Mouse (Mus musculus): Measurements from ENCODE around the gene Bsn. TPM values are rescaled to one million over a fixed set of nuclear protein-coding genes. Genes with fewer than 3 reads are reported as not detected.

Bsn gene
- polyA plus RNA-seq, 1 experiment from 2014 or later, result 1.3 TPM

- H3K27ac ChIP-seq, result no peak overlapping the region
- no peaks in the 10 kb centered on the region for H3K36me3 ChIP-seq
- H3K9me3 ChIP-seq, result no peaks in the 10 kb centered on the region
- H3K27me3 ChIP-seq (ENCODE audit: insufficient read depth, poor library complexity, severe bottlenecking), result peaks cover 10% of the 10 kb centered on the region; the same call in 1 of the 2 replicates
- 77% methylated on average over 6 of the region's 6 CpGs for WGBS
- no peak for DNase-seq (ENCODE audit: low spot score)
- 0 out of 2 replicates have a peak, but pooled peaks cover 3% of the 10 kb centered on the region for H3K4me1 ChIP-seq
- no peak overlapping the region for H3K4me3 ChIP-seq
These were observed 32.7 kb downstream of the Bsn start for GRCm38 (mm10) chr9:108157451-108157850.

GRCm38 (mm10) chr9:108156786-108157185, 33.4 kb downstream of the Bsn start:
- DNase-seq (ENCODE audit: low spot score), result no peak
- H3K27ac ChIP-seq, result no peak overlapping the region
- no peaks in the 10 kb centered on the region for H3K36me3 ChIP-seq
- 79% methylated on average over 5 of the region's 5 CpGs for WGBS
- 0 out of 2 replicates have a peak, but pooled peaks cover 3% of the 10 kb centered on the region for H3K4me1 ChIP-seq
- no peak overlapping the region for H3K4me3 ChIP-seq
- H3K27me3 ChIP-seq (ENCODE audit: insufficient read depth, poor library complexity, severe bottlenecking), result peaks cover 10% of the 10 kb centered on the region; the same call in 1 of the 2 replicates
- H3K9me3 ChIP-seq, result no peaks in the 10 kb centered on the region

- Histone ChIP-seq H3K36me3 (no peaks in the 10 kb centered on the region), H3K9me3 (no peaks in the 10 kb centered on the region), H3K4me1 (peaks cover 4% of the 10 kb centered on the region; the same call in 1 of the 2 replicates), H3K27ac (no peak overlapping the region), H3K27me3 (ENCODE audit: insufficient read depth, poor library complexity, severe bottlenecking) (peaks cover 5% of the 10 kb centered on the region; the same call in 1 of the 2 replicates), H3K4me3 (no peak overlapping the region)
- no peak for DNase-seq (ENCODE audit: low spot score)
- WGBS, result 80% methylated on average over 12 of the region's 12 CpGs
These were observed 35.4 kb downstream of the Bsn start for GRCm38 (mm10) chr9:108154814-108155213.

GRCm38 (mm10) chr9:108153516-108154448, 36.4 kb downstream of the Bsn start:
- Histone ChIP-seq H3K36me3 (no peaks in the 10 kb centered on the region), H3K9me3 (no peaks in the 10 kb centered on the region), H3K4me1 (peaks cover 6% of the 10 kb centered on the region; the same call in 1 of the 2 replicates), H3K4me3 (no peak overlapping the region), H3K27ac (no peak overlapping the region), H3K27me3 (ENCODE audit: insufficient read depth, poor library complexity, severe bottlenecking) (no peaks in the 10 kb centered on the region)
- WGBS, result 77% methylated on average over 12 of the region's 12 CpGs
- no peak for DNase-seq (ENCODE audit: low spot score)

GRCm38 (mm10) chr9:108150486-108150885, 39.7 kb downstream of the Bsn start:
- no peaks in the 10 kb centered on the region for H3K9me3 ChIP-seq
- 57% methylated on average over 1 of the region's 1 CpGs for WGBS
- no peaks in the 10 kb centered on the region for H3K27me3 ChIP-seq (ENCODE audit: insufficient read depth, poor library complexity, severe bottlenecking)
- no peak overlapping the region for H3K4me3 ChIP-seq
- H3K36me3 ChIP-seq, result no peaks in the 10 kb centered on the region
- no peak for DNase-seq (ENCODE audit: low spot score)
- no peak overlapping the region for H3K27ac ChIP-seq
- H3K4me1 ChIP-seq, result peaks cover 9% of the 10 kb centered on the region

- H3K9me3 ChIP-seq, result no peaks in the 10 kb centered on the region
- no peaks in the 10 kb centered on the region for H3K27me3 ChIP-seq (ENCODE audit: insufficient read depth, poor library complexity, severe bottlenecking)
- DNase-seq (ENCODE audit: low spot score), result no peak
- H3K4me1 ChIP-seq, result peaks cover 9% of the 10 kb centered on the region
- no peak overlapping the region for H3K27ac ChIP-seq
- H3K4me3 ChIP-seq, result no peak overlapping the region
- H3K36me3 ChIP-seq, result no peaks in the 10 kb centered on the region
- 46% methylated on average over 4 of the region's 4 CpGs for WGBS
These were observed 40.4 kb downstream of the Bsn start for GRCm38 (mm10) chr9:108149817-108150216.

- H3K9me3 ChIP-seq, result no peaks in the 10 kb centered on the region; the same call in 1 of the 2 replicates
- 77% methylated on average over 5 of the region's 5 CpGs for WGBS
- H3K36me3 ChIP-seq, result no peaks in the 10 kb centered on the region
- H3K4me1 ChIP-seq, result peaks cover 13% of the 10 kb centered on the region
- H3K4me3 ChIP-seq, result no peak overlapping the region
- no peak overlapping the region for H3K27ac ChIP-seq
- no peaks in the 10 kb centered on the region for H3K27me3 ChIP-seq (ENCODE audit: insufficient read depth, poor library complexity, severe bottlenecking)
- DNase-seq (ENCODE audit: low spot score), result no peak
These were observed 42.6 kb downstream of the Bsn start for GRCm38 (mm10) chr9:108147606-108148005.

GRCm38 (mm10) chr9:108146451-108146850, 43.7 kb downstream of the Bsn start:
- H3K4me3 ChIP-seq, result no peak overlapping the region
- no peak for DNase-seq (ENCODE audit: low spot score)
- H3K27me3 ChIP-seq (ENCODE audit: insufficient read depth, poor library complexity, severe bottlenecking), result no peaks in the 10 kb centered on the region
- peaks cover 13% of the 10 kb centered on the region for H3K4me1 ChIP-seq
- WGBS, result 69% methylated on average over 4 of the region's 4 CpGs
- no peak overlapping the region for H3K27ac ChIP-seq
- no peaks in the 10 kb centered on the region; the same call in 1 of the 2 replicates for H3K9me3 ChIP-seq
- H3K36me3 ChIP-seq, result no peaks in the 10 kb centered on the region

GRCm38 (mm10) chr9:108145740-108146139, 44.4 kb downstream of the Bsn start:
- H3K27ac ChIP-seq, result no peak overlapping the region
- peaks cover 13% of the 10 kb centered on the region for H3K4me1 ChIP-seq
- 56% methylated on average over 6 of the region's 6 CpGs for WGBS
- no peak overlapping the region for H3K4me3 ChIP-seq
- H3K27me3 ChIP-seq (ENCODE audit: insufficient read depth, poor library complexity, severe bottlenecking), result no peaks in the 10 kb centered on the region
- no peak for DNase-seq (ENCODE audit: low spot score)
- H3K36me3 ChIP-seq, result no peaks in the 10 kb centered on the region
- no peaks in the 10 kb centered on the region; the same call in 1 of the 2 replicates for H3K9me3 ChIP-seq

- no peak overlapping the region for H3K27ac ChIP-seq
- 81% methylated on average over 17 of the region's 17 CpGs for WGBS
- no peaks in the 10 kb centered on the region for H3K27me3 ChIP-seq (ENCODE audit: insufficient read depth, poor library complexity, severe bottlenecking)
- H3K4me3 ChIP-seq, result no peak overlapping the region
- H3K9me3 ChIP-seq, result no peaks in the 10 kb centered on the region; the same call in 1 of the 2 replicates
- H3K4me1 ChIP-seq, result peaks cover 10% of the 10 kb centered on the region
- H3K36me3 ChIP-seq, result no peaks in the 10 kb centered on the region
- no peak for DNase-seq (ENCODE audit: low spot score)
These were observed 45.6 kb downstream of the Bsn start for GRCm38 (mm10) chr9:108144371-108145270.

- Histone ChIP-seq H3K9me3 (no peaks in the 10 kb centered on the region; the same call in 1 of the 2 replicates), H3K4me3 (no peak overlapping the region), H3K36me3 (no peaks in the 10 kb centered on the region), H3K27ac (no peak overlapping the region), H3K4me1 (peaks cover 10% of the 10 kb centered on the region), H3K27me3 (ENCODE audit: insufficient read depth, poor library complexity, severe bottlenecking) (no peaks in the 10 kb centered on the region)
- DNase-seq (ENCODE audit: low spot score), result no peak
- 89% methylated on average over 2 of the region's 2 CpGs for WGBS
These were observed 46.7 kb downstream of the Bsn start for GRCm38 (mm10) chr9:108143470-108143869.

GRCm38 (mm10) chr9:108141387-108141786, 48.8 kb downstream of the Bsn start:
- no peaks in the 10 kb centered on the region; the same call in 1 of the 2 replicates for H3K9me3 ChIP-seq
- H3K36me3 ChIP-seq, result no peaks in the 10 kb centered on the region
- WGBS, result 83% methylated on average over 10 of the region's 10 CpGs
- DNase-seq (ENCODE audit: low spot score), result no peak
- H3K4me1 ChIP-seq, result peaks cover 18% of the 10 kb centered on the region
- 0 out of 2 replicates have a peak, but pooled peaks cover 2% of the 10 kb centered on the region for H3K27me3 ChIP-seq (ENCODE audit: insufficient read depth, poor library complexity, severe bottlenecking)
- no peak overlapping the region for H3K4me3 ChIP-seq
- H3K27ac ChIP-seq, result no peak overlapping the region

Measured in heart, embryonic 10.5 days (tissue).